Mouse (Mus musculus) thymus, adult 2 months (tissue): Measurements from ENCODE around the gene Gm49380.

Experiments
- CTCF ChIP-seq: fragments of 200-500 bp; IDR thresholded peaks from 2 replicates; pipeline ENCODE4 v1.5.1; 2012; ENCODE audit warnings: mild to moderate bottlenecking, control low read depth, low read length, moderate library complexity, borderline replicate concordance; ENCODE audit not compliant: control insufficient read depth, poor library complexity, insufficient read depth; ENCODE audit errors: extremely low read depth
- POLR2A ChIP-seq: fragments of 200-500 bp; IDR thresholded peaks from 2 replicates; pipeline ENCODE4 v1.6.1; 2012; ENCODE audit warnings: mild to moderate bottlenecking, low read length, control low read depth, moderate library complexity; ENCODE audit not compliant: control insufficient read depth, poor library complexity, insufficient read depth; ENCODE audit errors: extremely low read depth

DNA sequence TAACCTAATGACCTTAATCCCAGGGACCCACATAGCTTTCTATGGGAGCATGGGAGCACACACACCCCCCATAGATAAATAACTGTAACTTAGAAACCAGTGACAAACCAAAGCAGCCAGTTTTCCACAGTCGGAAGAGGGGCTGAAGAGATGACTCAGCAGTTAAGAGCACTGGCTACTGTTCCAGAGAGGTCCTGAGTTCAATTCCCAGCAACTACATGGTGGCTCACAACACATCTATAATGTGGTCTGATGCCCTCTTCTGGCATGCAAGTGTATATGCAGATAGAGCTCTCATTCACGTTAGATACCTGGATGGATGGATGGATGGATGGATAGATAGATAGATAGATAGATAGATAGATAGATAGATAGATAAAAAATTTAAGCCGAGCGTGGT, 2.9 kb upstream of the Gm49380 start:
- TF ChIP-seq CTCF (no peak), POLR2A (no peak)
